Mouse (Mus musculus): Measurements from ENCODE around the gene Plekhg4. TPM values are rescaled to one million over a fixed set of nuclear protein-coding genes. Genes with fewer than 3 reads are reported as not detected.

Plekhg4 gene
- 0.77 TPM for polyA plus RNA-seq (2021)

GRCm38 (mm10) chr8:105373032-105373431, at the start of gene Plekhg4:
Gene Plekhg4, plus strand, starts transcription at chr8:105373274.
- no peak for DNase-seq (ENCODE audit: low read depth, low spot score)
- POLR2A ChIA-PET: interaction anchor here (0.6 kb wide), 1 partner anchor 25 kb away, joined by 5 read pairs; no protein-coding TSS in a partner anchor
- CTCF ChIA-PET: interaction anchor here (1.1 to 1.7 kb wide), 4 partner anchors 10 to 25 kb away, joined by 3 to 8 read pairs (median 4); no protein-coding TSS in a partner anchor
- in situ Hi-C loops (cut with MboI; ENCODE audit: low pct_unique_long_range_greater_than_20kb): no loop called here
- ATAC-seq: peak; percentile 32
- TF ChIP-seq CTCF (IDR thresholded peaks at IDR 0.05): no peak
- no peaks in the 10 kb centered on the region for H3K27me3 ChIP-seq

- CTCF ChIA-PET: interaction anchor here (1.8 kb wide), 1 partner anchor 23 kb away, joined by 4 read pairs; the partner anchor contains the start of genes Fhod1 and Slc9a5
- TF ChIP-seq CTCF (IDR thresholded peaks at IDR 0.05): no peak
- ATAC-seq (no peak), DNase-seq (ENCODE audit: low read depth, low spot score) (no peak)
- POLR2A ChIA-PET: no interaction called here
- no peaks in the 10 kb centered on the region for H3K27me3 ChIP-seq
- in situ Hi-C loops (cut with MboI; ENCODE audit: low pct_unique_long_range_greater_than_20kb): no loop called here
Measured at GRCm38 (mm10) chr8:105325641-105326093, 47.4 kb upstream of the Plekhg4 start.

DNA sequence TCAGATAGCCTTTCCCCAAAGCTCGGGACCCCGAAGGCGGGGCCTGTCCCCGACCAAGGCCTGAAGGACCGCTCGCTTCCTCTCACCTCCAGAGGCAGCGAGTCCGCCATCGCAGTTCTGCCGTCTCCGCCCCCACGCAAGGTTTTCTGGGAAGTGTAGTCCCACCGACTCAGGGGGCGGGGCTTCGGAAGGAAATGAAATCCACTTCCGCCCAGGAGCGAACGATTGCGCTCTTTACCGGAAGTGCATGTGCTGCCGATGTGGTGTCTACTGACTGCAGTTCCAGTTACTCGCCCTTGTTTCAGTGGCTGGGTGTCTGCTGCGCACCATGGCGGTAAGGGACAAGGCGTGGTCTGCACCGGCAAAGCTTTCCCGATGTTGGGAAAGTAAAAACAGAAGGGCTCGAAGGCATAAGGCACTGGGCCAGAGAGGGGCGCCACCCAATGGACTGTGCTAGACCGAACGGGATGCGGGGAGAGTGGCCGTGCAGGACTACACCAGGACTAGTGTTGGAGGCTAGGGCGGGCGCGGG, 46.9 kb upstream of the Plekhg4 start, which contains the start of the genes Lrrc29 and Tmem208:
Gene Lrrc29 (minus strand): TSS at position 138 of the 532 bp plus-strand sequence.
Gene Tmem208 (plus strand): TSS at position 214 of the 532 bp plus-strand sequence.
- CTCF ChIA-PET: interaction anchor here (1.3 to 1.8 kb wide), 2 partner anchors 9 to 22 kb away, joined by 3 to 4 read pairs; partner anchors contain the start of genes Fhod1 and Slc9a5
- no peak for DNase-seq (ENCODE audit: low read depth, low spot score)
- in situ Hi-C loops (cut with MboI; ENCODE audit: low pct_unique_long_range_greater_than_20kb): no loop called here
- TF ChIP-seq CTCF (IDR thresholded peaks at IDR 0.05): no peak
- POLR2A ChIA-PET: interaction anchor here (1.1 to 5.1 kb wide), 5 partner anchors 16 to 28 kb away, joined by 3 to 52 read pairs (median 7); partner anchors contain the start of genes E2f4, Fhod1 and Slc9a5
- no peaks in the 10 kb centered on the region for H3K27me3 ChIP-seq
- peak; percentile 88 for ATAC-seq

- no peak for ATAC-seq
- POLR2A ChIA-PET: interaction anchor here (1.1 to 5.1 kb wide), 6 partner anchors 10 to 29 kb away, joined by 3 to 52 read pairs (median 6); partner anchors contain the start of genes E2f4, Fhod1 and Slc9a5
Measured at GRCm38 (mm10) chr8:105326968-105327367, 46.1 kb upstream of the Plekhg4 start.

DNA sequence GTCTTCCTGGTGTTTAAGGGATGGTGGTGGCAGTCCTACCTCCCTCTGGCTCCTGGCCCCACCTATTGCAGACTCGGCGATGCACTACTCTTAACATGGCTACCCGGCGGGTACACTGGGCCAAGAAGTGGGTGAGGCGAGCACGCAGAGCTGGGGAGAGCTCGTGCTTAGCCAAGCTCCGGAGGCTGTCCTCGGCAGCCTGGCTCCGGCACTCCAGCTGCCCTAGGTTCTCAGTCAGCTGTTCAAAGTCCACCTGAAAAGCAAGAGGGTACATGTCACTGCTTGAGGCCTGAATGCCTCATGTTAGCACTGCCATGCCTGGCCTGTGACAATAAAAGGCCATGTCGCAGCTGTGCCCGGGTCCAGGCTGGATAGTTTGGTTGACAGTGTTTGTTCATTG, 42.7 kb upstream of the Plekhg4 start:
- ChIA-PET POLR2A (interaction anchor here (5.1 kb wide), 1 partner anchor 12 kb away, joined by 52 read pairs; no protein-coding TSS in a partner anchor), CTCF (no interaction called here)
- ATAC-seq: no peak
- H3K27me3 ChIP-seq: no peaks in the 10 kb centered on the region
- DNase-seq (ENCODE audit: low read depth, low spot score): no peak
- in situ Hi-C loops (cut with MboI; ENCODE audit: low pct_unique_long_range_greater_than_20kb): no loop called here
- TF ChIP-seq CTCF (IDR thresholded peaks at IDR 0.05): no peak

More at GRCm38 (mm10) chr8:105326968-105327367, 46.1 kb upstream of the Plekhg4 start:
- no peak for DNase-seq (ENCODE audit: low read depth, low spot score)
- no peak for TF ChIP-seq CTCF (IDR thresholded peaks at IDR 0.05)
- in situ Hi-C loops (cut with MboI; ENCODE audit: low pct_unique_long_range_greater_than_20kb): no loop called here
- H3K27me3 ChIP-seq: no peaks in the 10 kb centered on the region
- CTCF ChIA-PET: interaction anchor here (0.6 to 1.8 kb wide), 6 partner anchors 8 to 25 kb away, joined by 3 to 5 read pairs (median 4); partner anchors contain the start of genes Fhod1 and Slc9a5

GRCm38 (mm10) chr8:105331469-105331868, 41.6 kb upstream of the Plekhg4 start:
- DNase-seq (ENCODE audit: low read depth, low spot score) (no peak), ATAC-seq (no peak)
- in situ Hi-C loops (cut with MboI; ENCODE audit: low pct_unique_long_range_greater_than_20kb): no loop called here
- ChIA-PET CTCF (no interaction called here), POLR2A (interaction anchor here (0.6 kb wide), 1 partner anchor 528 kb away, joined by 4 read pairs; no protein-coding TSS in a partner anchor)
- TF ChIP-seq CTCF (IDR thresholded peaks at IDR 0.05): no peak
- no peaks in the 10 kb centered on the region for H3K27me3 ChIP-seq

- no peak for TF ChIP-seq CTCF (IDR thresholded peaks at IDR 0.05)
- in situ Hi-C loops (cut with MboI; ENCODE audit: low pct_unique_long_range_greater_than_20kb): no loop called here
- ATAC-seq (no peak), DNase-seq (ENCODE audit: low read depth, low spot score) (no peak)
- CTCF ChIA-PET: no interaction called here
- POLR2A ChIA-PET: no interaction called here
- no peaks in the 10 kb centered on the region for H3K27me3 ChIP-seq
Measured at GRCm38 (mm10) chr8:105331931-105332330, 41.1 kb upstream of the Plekhg4 start.

DNA sequence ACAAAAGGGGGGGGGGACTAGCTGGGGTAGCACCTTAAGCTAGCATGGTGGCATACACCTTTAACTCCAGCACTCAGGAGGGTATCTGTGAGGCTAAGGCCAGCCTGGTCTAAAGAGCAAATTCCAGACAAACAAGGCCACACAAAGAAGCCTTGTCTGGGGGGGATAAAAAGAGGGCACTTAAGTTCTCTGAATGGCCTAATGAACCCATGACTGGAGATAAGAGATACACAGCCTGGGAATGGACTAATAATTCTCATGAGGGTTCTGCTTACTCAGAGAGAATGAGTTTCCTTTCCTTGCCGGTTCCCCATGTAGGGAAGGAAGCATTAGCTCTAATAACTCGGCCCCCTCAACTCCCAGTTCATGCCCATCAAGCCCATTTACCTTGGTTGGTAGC, 40.6 kb upstream of the Plekhg4 start:
- ATAC-seq (no peak), DNase-seq (ENCODE audit: low read depth, low spot score) (no peak)
- in situ Hi-C loops (cut with MboI; ENCODE audit: low pct_unique_long_range_greater_than_20kb): no loop called here
- TF ChIP-seq CTCF (IDR thresholded peaks at IDR 0.05): no peak
- ChIA-PET POLR2A (no interaction called here), CTCF (no interaction called here)
- no peaks in the 10 kb centered on the region for H3K27me3 ChIP-seq

DNA sequence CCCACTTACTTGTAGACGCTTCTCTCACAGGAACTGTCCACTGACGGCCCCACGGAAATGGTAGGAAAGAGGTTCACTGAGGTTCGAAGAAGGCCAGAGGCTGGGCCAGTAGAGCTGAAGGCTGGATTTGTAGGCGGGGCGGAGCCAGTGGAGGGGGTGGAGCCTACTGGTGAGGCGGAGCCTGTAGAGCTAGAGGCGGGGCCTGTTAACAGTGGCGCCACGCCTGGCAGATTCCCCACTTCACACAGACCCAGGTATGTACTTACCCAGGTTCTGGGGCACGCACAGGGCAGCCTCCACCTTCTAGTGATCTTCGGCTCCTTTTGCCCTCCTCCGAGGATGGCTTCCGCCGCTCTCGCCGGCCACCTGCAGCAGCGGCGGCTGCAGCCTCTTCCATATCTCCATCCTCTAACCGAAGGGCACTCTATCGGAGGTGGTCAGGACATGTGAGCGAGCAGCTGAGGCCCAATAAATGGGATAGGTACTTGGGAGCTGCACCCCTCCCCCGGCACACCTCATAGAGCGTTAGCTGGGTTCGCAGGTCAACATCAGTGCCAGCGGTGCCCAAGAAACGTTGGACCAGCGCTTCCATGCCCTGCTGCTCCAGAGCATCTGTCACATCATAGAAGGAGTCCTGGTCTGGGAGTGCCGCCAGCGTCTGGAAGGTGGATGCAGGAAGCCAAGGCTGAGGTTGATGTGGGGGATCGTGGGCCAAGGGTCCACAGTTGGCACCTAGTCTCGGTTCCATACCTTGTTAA, 36.5 kb upstream of the Plekhg4 start:
- POLR2A ChIA-PET: interaction anchor here (1.5 kb wide), 1 partner anchor 9 kb away, joined by 4 read pairs; no protein-coding TSS in a partner anchor
- CTCF ChIA-PET: no interaction called here
- ATAC-seq (no peak), DNase-seq (ENCODE audit: low read depth, low spot score) (no peak)
- no peak for TF ChIP-seq CTCF (IDR thresholded peaks at IDR 0.05)
- no peaks in the 10 kb centered on the region for H3K27me3 ChIP-seq
- in situ Hi-C loops (cut with MboI; ENCODE audit: low pct_unique_long_range_greater_than_20kb): no loop called here

GRCm38 (mm10) chr8:105338992-105339391, 34.1 kb upstream of the Plekhg4 start:
- no peak for TF ChIP-seq CTCF (IDR thresholded peaks at IDR 0.05)
- ChIA-PET POLR2A (interaction anchor here (9.0 kb wide), 1 partner anchor 10 kb away, joined by 52 read pairs; the partner anchor contains the start of genes Lrrc29 and Tmem208), CTCF (interaction anchor here (0.8 to 1.1 kb wide), 2 partner anchors 9 to 12 kb away, joined by 3 read pairs; partner anchors contain the start of gene Fhod1)
- DNase-seq (ENCODE audit: low read depth, low spot score) (no peak), ATAC-seq (no peak)
- H3K27me3 ChIP-seq: no peaks in the 10 kb centered on the region
- in situ Hi-C loops (cut with MboI; ENCODE audit: low pct_unique_long_range_greater_than_20kb): no loop called here
